Mouse (Mus musculus) heart, embryonic 10.5 days (tissue): ENCODE data around the gene Traf4. TPM values are rescaled to one million over a fixed set of nuclear protein-coding genes. Genes with fewer than 3 reads are reported as not detected.
A peak's percentile ranks its signal among the peaks of the same experiment; 100 is the strongest.

Experiments
- DNase-seq: peaks from one replicate; pipeline ENCODE4 v3.0.0-alpha.2; 2017; ENCODE audit warnings: low spot score
- H3K27ac ChIP-seq: fragments of 300-500 bp; sonication (generic); 2 replicates; pipeline ENCODE4 v1.5.1; 2016; ENCODE audit warnings: mild to moderate bottlenecking
- H3K27me3 ChIP-seq: fragments of 300-500 bp; sonication (generic); 2 replicates; pipeline ENCODE4 v1.6.1; 2016; ENCODE audit warnings: mild to moderate bottlenecking; ENCODE audit not compliant: poor library complexity, insufficient read depth, severe bottlenecking
- H3K36me3 ChIP-seq: fragments of 300-500 bp; sonication (generic); 2 replicates; pipeline ENCODE4 v1.6.1; 2016; ENCODE audit warnings: mild to moderate bottlenecking, moderate library complexity
- H3K4me1 ChIP-seq: fragments of 300-500 bp; sonication (generic); 2 replicates; pipeline ENCODE4 v1.6.1; 2016; ENCODE audit warnings: mild to moderate bottlenecking
- H3K4me3 ChIP-seq: fragments of 300-500 bp; sonication (generic); 2 replicates; pipeline ENCODE4 v1.5.1; 2016; ENCODE audit warnings: mild to moderate bottlenecking, moderate library complexity
- H3K9me3 ChIP-seq: fragments of 300-500 bp; sonication (generic); 2 replicates; pipeline ENCODE4 v1.6.1; 2016; ENCODE audit warnings: mild to moderate bottlenecking, moderate library complexity
- WGBS: fragments of 180-500 bp; shearing (Covaris S2); methylation state at CpG from one replicate; pipeline ENCODE4 v1.1.7; 2016; 5-methylcytosine and 5-hydroxymethylcytosine counted together
- polyA plus RNA-seq: library from polyadenylated mRNA; unstranded; fragments of >200 nt; fragmentation: Nextera tagmentation; extraction: Ambion mirVana; gene quantifications from 2 replicates; pipeline ENCODE4 v1.2.1, GENCODE M21; 2016

Gene Traf4
- polyA plus RNA-seq, 1 experiment from 2014 or later = 88.7 TPM

DNA sequence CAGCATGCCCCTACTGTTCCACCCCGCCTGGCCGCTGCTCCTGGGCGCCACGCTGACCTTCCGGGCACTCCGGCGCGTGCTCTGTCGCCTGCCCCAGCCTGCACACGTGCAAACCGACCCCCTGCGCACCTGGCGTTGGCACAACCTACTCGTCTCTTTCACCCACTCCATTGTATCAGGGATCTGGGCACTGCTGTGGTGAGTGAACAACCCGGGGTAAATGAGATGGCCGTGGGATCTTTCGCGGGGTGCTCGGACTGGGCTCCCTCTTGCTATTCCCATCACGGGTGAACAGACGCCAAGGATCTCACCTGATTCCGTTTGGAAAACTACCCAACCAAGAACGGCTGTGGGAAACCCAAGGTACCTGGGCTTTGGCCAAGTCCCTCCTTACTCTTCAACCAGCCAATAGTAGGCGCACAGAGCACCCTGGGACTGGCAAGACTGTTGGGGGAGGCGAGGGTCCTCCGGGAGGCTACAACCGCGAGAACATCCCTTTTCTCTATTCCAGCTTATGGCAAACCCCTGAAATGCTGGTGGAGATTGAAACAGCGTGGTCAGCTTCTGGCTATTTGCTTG is 13.6 kb upstream of the Traf4 start:
- H3K4me1 ChIP-seq = peaks cover 58% of the 10 kb centered on the region
- WGBS = 1% methylated on average over 29 of the region's 29 CpGs

DNA sequence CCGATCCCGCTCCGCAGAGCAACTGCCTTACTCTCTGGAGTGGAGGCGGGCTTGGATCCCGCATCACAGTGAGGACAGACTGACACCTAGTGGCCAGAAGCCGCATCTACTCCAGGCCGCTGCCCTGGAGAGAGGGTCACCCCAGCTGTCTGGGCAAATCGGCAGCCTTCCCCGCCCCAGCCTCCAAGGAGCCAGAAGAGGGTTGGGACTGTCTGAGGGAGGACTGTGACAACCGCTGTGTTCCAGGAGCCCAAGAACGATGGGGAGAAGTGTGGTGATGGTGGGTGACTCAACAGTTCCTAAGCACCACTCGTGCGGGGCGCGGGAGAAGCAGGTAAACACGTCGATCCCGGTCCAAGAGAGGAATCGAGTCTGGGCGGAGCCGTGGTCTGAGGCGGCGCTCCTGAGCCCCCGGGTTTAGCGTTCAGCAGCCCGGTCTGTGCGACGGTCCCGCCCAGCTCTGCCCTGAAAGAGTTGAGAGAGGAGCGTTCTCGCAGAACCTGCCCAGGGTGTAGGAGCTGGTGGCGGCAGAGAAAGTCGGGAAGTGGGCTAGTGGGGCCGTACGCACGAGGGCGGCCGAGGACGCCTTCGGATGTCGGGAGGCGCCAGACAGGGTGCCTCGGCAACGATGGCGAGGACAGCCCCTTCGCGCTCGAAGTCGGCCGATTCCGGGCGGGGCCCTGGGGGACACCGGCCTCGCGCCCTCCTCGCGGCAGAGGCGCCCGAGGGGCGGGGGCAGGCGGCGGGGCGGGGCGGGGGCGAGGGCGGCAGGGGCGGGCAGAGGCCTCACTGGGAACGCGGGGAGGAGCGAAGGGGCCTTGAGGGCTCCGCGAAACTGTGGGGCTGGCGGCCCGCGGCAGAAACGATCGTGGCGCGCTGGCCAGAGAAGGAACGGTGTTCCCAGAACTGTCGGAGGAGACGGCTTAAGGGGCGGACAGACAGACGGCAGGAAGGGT is 12.8 kb upstream of the Traf4 start:
- WGBS = under 1% methylated on average over 84 of the region's 84 CpGs

More for the DNA sequence above, 13.6 kb upstream of the Traf4 start:
- DNase-seq = peak; percentile 89
- Histone ChIP-seq H3K27me3 (no peaks in the 10 kb centered on the region), H3K4me3 (peak overlapping the region; percentile 76), H3K9me3 (no peaks in the 10 kb centered on the region), H3K27ac (peak overlapping the region; percentile 94), H3K36me3 (peaks cover 31% of the 10 kb centered on the region)

DNA sequence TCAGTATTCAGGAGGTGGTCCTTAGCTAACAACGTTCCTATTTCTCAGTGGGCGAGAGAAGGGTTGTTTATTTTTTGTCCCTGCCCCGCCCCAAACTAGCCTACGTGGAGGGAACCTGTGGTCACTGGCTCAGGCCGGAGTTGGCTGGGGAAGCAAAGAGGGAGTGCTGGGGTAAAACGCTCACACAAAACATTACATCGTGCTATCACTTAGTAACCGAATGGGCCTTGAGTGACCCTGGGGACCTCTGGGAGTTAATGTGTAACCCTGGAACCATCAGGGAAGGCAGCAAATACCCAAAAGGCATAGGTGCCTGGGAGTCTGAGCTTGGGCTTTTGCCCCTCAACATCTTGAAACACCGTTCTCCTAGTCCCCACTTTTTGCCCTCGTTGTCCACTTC is 12.0 kb upstream of the Traf4 start:
- Histone ChIP-seq H3K36me3 (peaks cover 37% of the 10 kb centered on the region), H3K27me3 (no peaks in the 10 kb centered on the region), H3K27ac (peak overlapping the region; percentile 94), H3K4me1 (peaks cover 62% of the 10 kb centered on the region), H3K9me3 (no peaks in the 10 kb centered on the region), H3K4me3 (peak overlapping the region; percentile 76)
- 0% methylated on average over 10 of the region's 10 CpGs for WGBS
- DNase-seq = peak; percentile 87

More for the DNA sequence above, 12.8 kb upstream of the Traf4 start:
- Histone ChIP-seq H3K4me3 (peak overlapping the region; percentile 76), H3K36me3 (peaks cover 31% of the 10 kb centered on the region), H3K9me3 (no peaks in the 10 kb centered on the region), H3K27ac (peak overlapping the region; percentile 94), H3K4me1 (peaks cover 56% of the 10 kb centered on the region), H3K27me3 (no peaks in the 10 kb centered on the region)
- DNase-seq = peak; percentile 97

DNA sequence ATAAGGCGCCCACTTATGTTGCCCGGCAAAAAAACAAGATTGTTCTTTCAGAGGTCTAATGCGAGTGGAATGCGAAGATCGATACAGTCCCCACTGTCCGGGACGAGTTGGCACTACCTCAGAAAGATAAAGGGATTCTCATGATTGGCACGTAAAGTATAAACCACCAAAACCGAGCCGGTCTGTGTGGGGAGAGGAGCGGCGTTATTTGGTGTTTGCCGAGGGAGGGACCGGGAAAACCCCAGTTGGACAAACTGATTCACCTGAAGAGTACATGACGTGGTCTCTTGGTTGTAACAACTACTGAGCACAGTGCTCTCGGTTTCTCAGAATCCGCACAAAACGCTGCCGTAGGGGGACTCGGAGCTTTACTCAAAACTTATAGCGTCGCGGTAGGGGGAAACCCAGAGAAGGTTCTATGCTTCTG is 11.5 kb upstream of the Traf4 start:
- WGBS = under 1% methylated on average over 23 of the region's 23 CpGs
- H3K4me1 ChIP-seq = peaks cover 60% of the 10 kb centered on the region
- H3K27ac ChIP-seq = peak overlapping the region; percentile 94
- DNase-seq = no peak
- H3K4me3 ChIP-seq = peak overlapping the region; percentile 76
- peaks cover 38% of the 10 kb centered on the region for H3K36me3 ChIP-seq
- no peaks in the 10 kb centered on the region for H3K27me3 ChIP-seq
- no peaks in the 10 kb centered on the region for H3K9me3 ChIP-seq

DNA sequence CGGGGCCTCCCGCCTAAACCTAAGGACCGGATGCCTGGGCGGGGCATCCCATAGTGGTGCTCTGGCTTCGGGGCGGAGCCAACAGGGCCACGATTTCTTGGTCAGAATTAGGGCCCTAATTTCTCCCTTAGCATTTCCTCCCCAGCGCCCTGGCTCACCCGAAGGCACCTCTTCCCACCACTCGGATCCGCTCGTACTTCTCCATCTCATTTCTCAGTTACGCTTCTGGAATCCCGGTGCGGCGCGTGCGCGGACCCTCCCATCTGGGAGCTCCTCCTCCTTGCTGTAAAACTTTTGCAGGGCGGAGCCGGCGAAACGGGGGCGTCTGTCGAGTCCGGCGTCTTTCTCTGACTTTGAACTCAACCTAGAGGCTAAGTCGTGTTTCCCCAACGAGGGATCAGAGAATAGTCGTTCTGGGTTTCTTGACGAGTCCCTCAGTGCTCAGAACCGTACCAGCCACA is 11.0 kb upstream of the Traf4 start, which contains the start of the genes Nek8 and Tlcd1:
TSS of gene Nek8 (minus strand) at position 274 of the 461 bp plus-strand sequence.
TSS of gene Tlcd1 (plus strand) at position 310 of the 461 bp plus-strand sequence.
- Histone ChIP-seq H3K4me3 (peak within 1 kb of the TSS; percentile 76), H3K9me3 (no peaks in the 10 kb centered on the region), H3K4me1 (peaks cover 57% of the 10 kb centered on the region), H3K36me3 (peaks cover 38% of the 10 kb centered on the region), H3K27ac (peak within 1 kb of the TSS; percentile 94), H3K27me3 (no peaks in the 10 kb centered on the region)
- DNase-seq = peak; percentile 96
- WGBS = under 1% methylated on average over 32 of the region's 32 CpGs

DNA sequence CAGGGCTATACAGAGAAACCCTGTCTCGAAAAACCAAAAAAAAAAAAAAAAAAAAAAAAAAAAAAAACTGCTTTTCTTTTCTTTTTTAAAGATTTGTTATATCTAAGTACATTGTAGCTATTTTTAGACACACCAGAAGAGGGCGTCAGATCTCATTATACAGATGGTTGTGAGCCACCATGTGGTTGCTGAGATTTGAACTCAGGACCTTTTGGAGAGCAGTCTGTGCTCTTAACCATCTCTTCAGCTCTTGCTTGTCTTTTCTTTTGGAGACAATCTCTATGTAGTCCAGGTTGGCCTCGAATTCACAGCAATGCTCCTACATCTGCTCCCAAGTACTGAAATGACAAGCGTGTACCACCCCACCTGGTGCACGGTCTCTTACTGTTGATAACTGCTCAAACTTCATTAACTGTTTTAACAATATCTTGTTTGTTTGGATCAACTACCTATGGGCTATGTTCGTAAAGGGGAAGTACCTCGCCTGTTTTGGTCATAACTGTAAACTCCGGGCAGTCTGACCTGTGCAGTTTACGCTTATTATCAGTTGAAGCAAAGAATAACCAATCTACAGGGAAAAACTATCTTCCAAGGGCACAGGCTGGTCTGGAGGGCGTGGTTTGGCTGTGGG is 10.5 kb upstream of the Traf4 start:
- 3% methylated on average over 9 of the region's 10 CpGs for WGBS

DNA sequence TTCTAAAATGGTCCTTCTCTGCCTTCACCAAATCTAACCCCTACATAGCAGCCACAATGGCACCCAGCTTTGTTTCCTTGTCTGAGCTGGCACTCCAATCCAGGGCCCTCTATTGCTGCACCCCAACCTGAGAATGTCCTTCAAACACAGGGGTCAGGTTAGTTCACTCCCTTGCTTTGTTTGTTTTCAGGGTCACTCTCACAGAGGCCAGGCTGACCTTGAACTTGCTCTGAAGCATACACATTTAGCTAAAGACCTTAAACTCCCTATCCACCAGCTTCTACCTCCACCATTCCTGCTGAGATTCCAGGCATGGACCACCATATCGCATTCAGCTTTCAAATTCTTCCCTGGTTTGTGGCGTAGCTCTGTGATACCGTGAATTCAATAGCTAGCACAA is 9.1 kb upstream of the Traf4 start:
- no peaks in the 10 kb centered on the region for H3K27me3 ChIP-seq
- H3K4me3 ChIP-seq = no peak overlapping the region
- peak overlapping the region; percentile 36; the same call in 1 of the 2 replicates for H3K27ac ChIP-seq
- no peaks in the 10 kb centered on the region for H3K9me3 ChIP-seq
- H3K4me1 ChIP-seq = peaks cover 42% of the 10 kb centered on the region
- WGBS = 90% methylated on average over 3 of the region's 3 CpGs
- peaks cover 31% of the 10 kb centered on the region for H3K36me3 ChIP-seq
- DNase-seq = no peak

More for the DNA sequence above, 10.5 kb upstream of the Traf4 start:
- Histone ChIP-seq H3K27ac (peak overlapping the region; percentile 94), H3K27me3 (no peaks in the 10 kb centered on the region), H3K36me3 (peaks cover 37% of the 10 kb centered on the region), H3K4me3 (peak overlapping the region; percentile 76), H3K4me1 (peaks cover 55% of the 10 kb centered on the region), H3K9me3 (no peaks in the 10 kb centered on the region)
- DNase-seq = no peak

DNA sequence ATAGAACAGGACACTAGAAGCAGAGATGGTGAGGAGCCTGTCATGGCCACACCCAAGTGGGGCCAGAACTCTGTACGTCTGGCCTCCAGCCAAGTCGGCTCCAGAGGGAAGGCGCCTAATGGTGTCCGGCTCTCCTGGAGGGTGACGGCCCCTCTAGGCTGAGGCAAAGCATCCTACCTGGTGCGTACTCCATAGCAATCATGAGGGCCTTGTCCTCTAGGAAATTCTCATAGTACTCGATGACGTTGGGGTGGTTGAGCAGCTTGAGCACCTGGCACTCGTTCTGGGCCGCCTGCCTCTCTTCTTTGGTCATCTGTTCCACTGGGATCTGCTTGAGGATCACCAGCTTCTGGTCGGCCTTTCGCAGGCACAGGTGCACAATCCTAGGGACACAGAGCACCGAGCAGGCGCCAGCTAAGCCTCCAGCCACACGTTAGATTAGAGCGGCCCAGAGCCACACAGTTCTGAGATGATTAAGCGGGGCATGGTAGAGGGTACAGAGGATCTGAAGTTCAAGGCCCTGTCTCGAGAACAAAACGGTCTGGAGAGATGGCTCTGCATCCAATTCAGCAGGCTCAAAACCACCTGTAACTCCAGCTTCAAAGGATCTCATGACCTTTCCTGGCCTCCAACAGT is 7.5 kb upstream of the Traf4 start:
- 89% methylated on average over 19 of the region's 19 CpGs for WGBS
- peaks cover 27% of the 10 kb centered on the region for H3K36me3 ChIP-seq
- H3K9me3 ChIP-seq = no peaks in the 10 kb centered on the region
- H3K4me3 ChIP-seq = no peak overlapping the region
- H3K4me1 ChIP-seq = peaks cover 32% of the 10 kb centered on the region
- peaks cover under 1% of the 10 kb centered on the region for H3K27me3 ChIP-seq
- no peak for DNase-seq
- no peak overlapping the region for H3K27ac ChIP-seq

DNA sequence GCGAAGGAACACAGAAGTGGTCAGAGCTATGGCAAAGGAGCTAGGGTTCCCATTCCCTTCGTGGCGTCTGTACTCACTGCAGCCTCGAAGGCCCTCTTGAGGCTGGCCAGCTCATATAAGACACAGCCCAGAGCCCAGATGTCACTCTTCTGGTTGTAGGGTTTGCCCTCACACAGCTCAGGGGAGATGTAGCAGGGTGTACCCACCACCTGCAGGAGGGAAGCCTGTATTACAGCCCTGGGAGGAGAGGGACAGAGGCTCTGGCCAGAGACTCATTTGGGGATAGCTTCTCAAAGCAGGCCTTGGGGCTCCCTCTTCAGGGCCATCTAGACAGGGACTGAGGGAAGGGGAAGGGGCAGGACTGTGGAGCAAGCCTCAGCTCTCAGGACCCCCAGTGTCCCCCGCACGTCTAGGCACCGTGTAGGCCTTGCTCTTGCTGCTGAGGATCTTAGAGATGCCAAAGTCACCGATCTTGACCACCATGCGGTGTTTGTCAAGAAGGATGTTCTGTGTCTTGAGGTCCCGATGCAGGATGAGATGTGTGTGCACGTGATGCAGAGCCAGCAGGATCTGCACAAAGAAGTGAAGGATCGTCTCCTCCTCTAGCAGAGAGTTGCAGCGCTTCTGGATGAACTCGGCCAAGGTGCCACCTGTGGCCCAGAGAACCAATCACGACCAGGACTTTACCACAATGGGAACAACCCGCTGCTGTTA is 6.8 kb upstream of the Traf4 start:
- DNase-seq = no peak
- 76% methylated on average over 16 of the region's 16 CpGs for WGBS
- H3K4me1 ChIP-seq = peaks cover 27% of the 10 kb centered on the region

DNA sequence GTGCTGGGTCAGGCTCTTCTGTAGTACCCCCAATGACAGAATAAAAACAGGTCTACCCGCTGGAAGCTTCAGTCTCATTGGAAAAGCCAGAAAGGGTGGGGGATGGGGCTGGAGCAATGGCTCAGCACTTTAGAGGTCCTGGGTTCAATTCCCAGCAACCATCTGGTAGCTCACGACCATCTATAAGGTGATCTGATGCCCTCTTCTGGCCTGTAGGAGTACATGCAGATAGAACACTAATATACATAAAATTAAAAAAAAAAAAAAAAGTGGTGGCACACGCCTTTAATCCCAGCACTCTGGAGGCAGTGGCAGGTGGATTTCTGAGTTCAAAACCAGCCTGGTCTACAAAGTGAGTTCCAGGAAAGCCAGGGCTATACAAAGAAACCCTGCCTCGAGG is 5.9 kb upstream of the Traf4 start:
- Histone ChIP-seq H3K9me3 (no peaks in the 10 kb centered on the region), H3K36me3 (peaks cover 30% of the 10 kb centered on the region), H3K27me3 (peaks cover 9% of the 10 kb centered on the region), H3K4me3 (no peak overlapping the region), H3K4me1 (peaks cover 33% of the 10 kb centered on the region), H3K27ac (no peak overlapping the region)
- WGBS = 66% methylated on average over 4 of the region's 4 CpGs
- DNase-seq = no peak

More for the DNA sequence above, 6.8 kb upstream of the Traf4 start:
- Histone ChIP-seq H3K9me3 (no peaks in the 10 kb centered on the region), H3K4me3 (no peak overlapping the region), H3K27me3 (peaks cover 8% of the 10 kb centered on the region), H3K36me3 (peaks cover 29% of the 10 kb centered on the region), H3K27ac (no peak overlapping the region)

DNA sequence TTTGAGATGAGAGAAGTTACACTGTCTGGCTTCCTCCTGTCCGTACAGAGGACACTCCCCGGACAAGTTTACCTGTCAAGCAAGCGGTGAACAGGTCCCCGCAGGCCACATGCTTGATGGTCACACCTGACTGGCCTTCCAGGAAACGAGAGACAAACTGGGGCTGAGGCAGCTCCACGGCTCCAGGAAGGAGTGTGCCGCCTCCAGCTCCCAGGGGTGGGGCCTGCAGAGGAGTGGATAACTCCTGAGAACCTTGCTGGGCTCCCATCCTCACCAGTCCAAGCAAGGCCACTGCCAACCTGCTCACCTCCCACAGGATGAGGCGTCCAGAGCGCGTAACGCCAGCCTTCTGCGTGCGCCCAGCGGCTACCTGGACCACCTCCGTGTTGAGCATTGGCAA is 4.9 kb upstream of the Traf4 start:
- no peak overlapping the region for H3K27ac ChIP-seq
- peaks cover 38% of the 10 kb centered on the region for H3K4me1 ChIP-seq
- H3K27me3 ChIP-seq = peaks cover 9% of the 10 kb centered on the region
- no peak for DNase-seq
- H3K9me3 ChIP-seq = no peaks in the 10 kb centered on the region
- WGBS = 89% methylated on average over 15 of the region's 15 CpGs
- H3K36me3 ChIP-seq = peaks cover 30% of the 10 kb centered on the region
- H3K4me3 ChIP-seq = no peak overlapping the region
